Mouse (Mus musculus): ENCODE results near the gene Atp5d. TPM values are rescaled to one million over a fixed set of nuclear protein-coding genes. Genes with fewer than 3 reads are reported as not detected.

Gene Atp5d
- polyA plus RNA-seq, 1 experiment from 2014 or later, result 1,132 TPM

DNA sequence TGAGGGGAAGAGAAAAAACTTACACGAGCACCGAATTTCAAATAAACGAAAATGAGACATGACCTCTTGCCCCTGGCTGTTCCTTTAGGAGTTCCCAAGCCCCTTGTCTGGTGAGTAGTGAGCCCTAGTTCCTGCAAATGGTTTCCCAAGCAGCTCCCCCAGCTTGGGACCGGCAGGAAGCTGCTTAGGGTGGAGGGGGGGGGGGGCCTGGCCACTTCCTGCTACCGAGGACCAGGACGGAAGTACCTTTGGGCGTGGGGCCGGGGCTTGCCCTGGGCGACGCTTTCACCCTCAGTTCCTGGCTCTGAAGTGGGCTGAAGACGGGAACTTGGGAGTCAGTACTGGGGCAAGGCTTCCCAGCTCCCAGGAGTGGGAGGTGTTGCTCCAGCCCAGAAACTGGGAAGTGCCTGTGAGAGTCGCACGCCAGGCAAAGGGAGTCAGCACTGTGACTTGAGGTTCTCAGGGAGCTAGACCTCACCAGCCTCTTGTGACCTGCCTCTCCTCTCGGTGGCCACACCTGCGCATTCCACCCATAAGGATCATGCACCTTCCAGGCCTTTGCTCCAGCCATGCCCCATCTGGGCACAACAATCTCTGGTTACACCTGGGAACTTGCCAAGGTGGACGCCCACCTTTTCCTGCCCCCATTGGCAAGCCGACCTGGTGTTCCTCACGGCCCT, 20.0 kb downstream of the Atp5d start:
- Histone ChIP-seq H3K4me3 (ENCODE audit: low read length) (no peak overlapping the region; the same call in 1 of the 2 replicates), H3K27ac (ENCODE audit: low read length) (peak overlapping the region; percentile 98), H3K9ac (ENCODE audit: low read length) (peak overlapping the region; percentile 49), H3K9me3 (replicated peaks; ENCODE audit: control insufficient read depth, low read length) (no peaks in the 10 kb centered on the region), H3K4me2 (ENCODE audit: low read depth, low read length) (peak overlapping the region; percentile 74), H3K4me1 (ENCODE audit: control insufficient read depth, insufficient read depth, low read length) (peaks cover 79% of the 10 kb centered on the region), H3K27me3 (ENCODE audit: control insufficient read depth, insufficient read depth, low read length) (no peaks in the 10 kb centered on the region), H3K36me3 (ENCODE audit: control insufficient read depth, insufficient read depth) (peaks cover 39% of the 10 kb centered on the region)
- WGBS, result 11% methylated on average over 18 of the region's 18 CpGs
- no peak; the same call in 1 of the 2 replicates for ATAC-seq (replicated peaks; ENCODE audit: extremely low read depth, insufficient read depth, low FRiP score)

DNA sequence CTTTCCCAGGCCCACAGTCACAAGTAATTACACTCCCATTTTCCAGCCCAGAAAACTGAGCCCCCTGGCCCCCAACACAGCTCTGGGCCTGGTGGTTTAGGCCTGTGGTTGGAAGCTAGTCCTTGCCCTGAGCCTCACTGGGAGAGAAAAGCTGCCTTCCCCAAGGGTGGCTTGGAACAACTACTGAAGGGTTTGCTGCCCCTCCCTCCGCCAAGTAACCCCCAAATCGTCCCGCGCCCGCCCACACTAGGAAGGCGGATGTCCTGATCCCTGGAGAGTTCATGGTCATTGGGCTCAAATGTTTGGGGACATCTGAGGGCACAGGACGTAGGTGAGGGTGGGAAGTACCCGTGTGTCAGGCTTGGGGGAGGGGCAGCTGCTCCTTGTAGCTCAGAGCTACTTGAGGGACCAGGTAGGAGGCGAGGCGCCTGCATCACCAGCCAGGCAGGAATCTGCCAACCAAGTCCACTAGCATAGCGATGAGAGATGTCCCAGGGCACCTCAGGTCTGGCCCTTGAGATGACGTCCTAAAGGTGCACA, 20.7 kb downstream of the Atp5d start:
- no peaks in the 10 kb centered on the region for H3K27me3 ChIP-seq (ENCODE audit: control insufficient read depth, insufficient read depth, low read length)
- WGBS, result 7% methylated on average over 12 of the region's 12 CpGs
- peak overlapping the region; percentile 74 for H3K4me2 ChIP-seq (ENCODE audit: low read depth, low read length)
- H3K9me3 ChIP-seq (replicated peaks; ENCODE audit: control insufficient read depth, low read length), result no peaks in the 10 kb centered on the region
- peaks cover 80% of the 10 kb centered on the region for H3K4me1 ChIP-seq (ENCODE audit: control insufficient read depth, insufficient read depth, low read length)
- H3K27ac ChIP-seq (ENCODE audit: low read length), result peak overlapping the region; percentile 98
- peaks cover 33% of the 10 kb centered on the region for H3K36me3 ChIP-seq (ENCODE audit: control insufficient read depth, insufficient read depth)
- ATAC-seq (replicated peaks; ENCODE audit: extremely low read depth, insufficient read depth, low FRiP score), result peak; percentile 0; the same call in 1 of the 2 replicates
- peak overlapping the region; percentile 51 for H3K4me3 ChIP-seq (ENCODE audit: low read length)
- H3K9ac ChIP-seq (ENCODE audit: low read length), result peak overlapping the region; percentile 49

DNA sequence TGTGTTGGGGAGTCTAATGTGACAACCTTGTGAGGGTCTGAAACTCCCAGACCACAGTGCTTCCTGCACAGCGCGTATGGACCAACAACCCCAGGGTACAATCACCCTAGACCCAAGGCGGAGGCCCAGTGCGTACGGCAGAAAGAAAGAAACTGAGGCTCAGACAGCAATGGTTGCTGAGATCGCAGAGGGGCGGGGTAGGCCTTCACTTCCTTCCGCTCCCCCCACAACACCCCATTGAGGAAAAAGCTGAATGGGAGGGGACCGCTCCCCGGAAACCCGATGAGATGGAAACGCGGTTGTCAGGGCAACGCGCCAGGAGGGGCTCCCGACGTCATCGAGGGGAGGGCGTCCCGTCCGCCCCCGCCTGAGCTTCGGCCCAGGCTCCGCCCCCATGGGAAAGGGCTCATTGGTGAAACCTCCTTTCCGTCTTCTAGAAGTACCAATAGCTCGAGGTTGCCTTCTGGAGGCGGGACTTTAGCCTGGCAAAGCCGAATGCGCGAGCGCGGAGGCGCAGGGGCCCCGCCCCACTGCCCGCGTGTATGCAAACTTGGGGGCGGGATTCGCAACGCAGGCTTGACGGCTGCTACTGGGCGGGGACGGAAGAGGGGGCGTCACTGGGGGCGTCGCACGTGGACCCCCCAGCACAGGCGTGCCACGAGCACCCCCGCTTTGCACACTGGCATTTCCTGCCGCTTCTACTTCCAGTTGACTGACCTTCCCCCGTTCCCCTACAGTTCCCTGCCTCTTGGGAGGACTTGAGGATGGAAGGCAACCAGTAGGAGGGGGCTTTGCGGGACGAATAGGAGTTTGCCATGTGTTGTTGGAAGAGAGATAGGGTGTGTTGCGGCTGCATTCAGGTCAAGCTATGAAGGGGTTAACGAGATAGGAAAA, 21.4 kb downstream of the Atp5d start:
- Histone ChIP-seq H3K9me3 (replicated peaks; ENCODE audit: control insufficient read depth, low read length) (no peaks in the 10 kb centered on the region), H3K4me1 (ENCODE audit: control insufficient read depth, insufficient read depth, low read length) (peaks cover 79% of the 10 kb centered on the region), H3K36me3 (ENCODE audit: control insufficient read depth, insufficient read depth) (peaks cover 26% of the 10 kb centered on the region), H3K27ac (ENCODE audit: low read length) (peak overlapping the region; percentile 98), H3K4me3 (ENCODE audit: low read length) (peak overlapping the region; percentile 51), H3K9ac (ENCODE audit: low read length) (peak overlapping the region; percentile 75), H3K4me2 (ENCODE audit: low read depth, low read length) (peak overlapping the region; percentile 74), H3K27me3 (ENCODE audit: control insufficient read depth, insufficient read depth, low read length) (no peaks in the 10 kb centered on the region)
- WGBS, result under 1% methylated on average over 55 of the region's 55 CpGs
- peak; percentile 79 for ATAC-seq (replicated peaks; ENCODE audit: extremely low read depth, insufficient read depth, low FRiP score)

DNA sequence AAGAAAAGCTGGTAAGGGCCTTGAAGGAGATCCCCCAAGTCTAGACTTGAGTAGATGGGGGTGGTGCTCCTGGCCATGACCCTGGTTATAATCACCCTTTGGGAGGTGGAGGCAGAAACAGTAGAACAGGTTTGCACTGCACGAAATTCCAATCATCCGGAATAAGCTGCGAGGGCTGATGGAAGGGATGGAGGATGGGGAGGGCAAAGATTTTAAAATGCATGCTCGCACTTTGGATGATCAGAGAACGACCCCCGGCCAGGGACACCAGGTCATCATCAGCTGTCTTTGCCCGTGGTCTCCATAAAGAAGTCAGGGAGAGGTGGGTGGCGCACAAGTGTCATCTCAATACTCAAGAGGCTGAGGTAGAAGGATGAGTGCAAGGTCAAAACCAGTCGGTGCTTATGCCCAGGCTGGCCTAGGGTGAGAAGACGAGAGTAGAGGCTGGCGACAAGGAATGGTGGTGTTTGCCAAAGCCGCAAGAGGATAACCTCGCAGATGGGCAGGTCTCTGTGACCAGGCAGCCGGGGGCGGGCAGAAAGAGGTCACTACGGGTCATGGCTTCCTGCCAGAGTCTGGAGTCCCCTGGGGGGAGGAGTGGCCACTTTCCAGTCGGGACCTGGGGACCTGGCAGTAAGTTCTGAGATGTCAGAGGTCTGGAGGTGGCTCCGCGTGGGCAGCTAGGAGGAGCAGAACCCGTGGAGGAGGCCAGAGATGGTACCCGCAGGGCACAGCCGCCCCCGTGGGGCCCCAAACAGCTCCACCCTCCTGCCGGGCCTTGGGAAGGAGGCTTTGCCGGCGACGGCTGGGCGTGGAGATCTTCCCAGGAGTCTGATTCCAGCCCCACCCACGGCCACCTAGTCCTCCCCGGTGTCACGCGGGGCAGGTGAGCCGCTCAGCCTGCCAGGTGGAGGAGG, 22.3 kb downstream of the Atp5d start:
- H3K9ac ChIP-seq (ENCODE audit: low read length), result peak overlapping the region; percentile 75
- peaks cover 17% of the 10 kb centered on the region for H3K36me3 ChIP-seq (ENCODE audit: control insufficient read depth, insufficient read depth)
- H3K4me3 ChIP-seq (ENCODE audit: low read length), result peak overlapping the region; percentile 51
- H3K4me2 ChIP-seq (ENCODE audit: low read depth, low read length), result peak overlapping the region; percentile 74
- H3K9me3 ChIP-seq (replicated peaks; ENCODE audit: control insufficient read depth, low read length), result no peaks in the 10 kb centered on the region
- ATAC-seq (replicated peaks; ENCODE audit: extremely low read depth, insufficient read depth, low FRiP score), result no peak
- H3K27me3 ChIP-seq (ENCODE audit: control insufficient read depth, insufficient read depth, low read length), result no peaks in the 10 kb centered on the region
- peaks cover 77% of the 10 kb centered on the region for H3K4me1 ChIP-seq (ENCODE audit: control insufficient read depth, insufficient read depth, low read length)
- 1% methylated on average over 33 of the region's 33 CpGs for WGBS
- peak overlapping the region; percentile 98 for H3K27ac ChIP-seq (ENCODE audit: low read length)

DNA sequence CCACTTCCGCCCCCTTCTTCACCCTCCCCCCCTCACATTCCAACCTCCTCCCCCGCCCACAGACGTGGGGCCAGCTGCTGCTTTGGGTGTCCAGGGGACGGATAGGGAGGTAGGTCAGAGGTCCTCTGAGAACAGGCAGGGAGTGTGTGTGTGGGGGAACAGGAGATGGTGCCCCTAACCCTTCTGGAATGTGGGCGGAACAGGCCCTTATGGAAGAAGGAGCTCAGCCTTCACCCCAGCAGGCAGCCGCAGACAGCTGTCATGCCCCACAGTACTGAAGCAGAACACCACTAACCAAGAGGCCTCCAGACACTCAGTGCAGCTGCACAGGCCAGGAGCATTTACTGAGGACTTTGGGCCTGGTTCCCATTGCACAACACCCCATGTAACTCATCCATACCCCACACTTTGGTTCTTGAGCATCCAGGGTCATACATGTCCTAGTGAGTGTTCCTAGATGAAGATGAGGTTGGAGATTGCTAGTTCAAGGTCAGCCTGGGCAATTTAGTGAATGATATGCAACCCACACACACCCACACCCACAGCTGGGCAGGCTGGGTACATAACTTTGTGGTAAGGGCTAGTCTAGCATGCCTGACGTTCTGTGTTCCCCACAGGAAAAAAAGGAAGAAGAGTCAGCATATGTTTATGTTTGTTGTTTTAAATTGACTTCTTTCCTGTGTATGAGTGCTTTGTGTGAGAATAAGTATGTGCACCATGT, 23.2 kb downstream of the Atp5d start:
- peak overlapping the region; percentile 75 for H3K9ac ChIP-seq (ENCODE audit: low read length)
- 10% methylated on average over 4 of the region's 7 CpGs for WGBS
- peaks cover 9% of the 10 kb centered on the region for H3K36me3 ChIP-seq (ENCODE audit: control insufficient read depth, insufficient read depth)
- H3K4me3 ChIP-seq (ENCODE audit: low read length), result peak overlapping the region; percentile 51
- peaks cover 78% of the 10 kb centered on the region for H3K4me1 ChIP-seq (ENCODE audit: control insufficient read depth, insufficient read depth, low read length)
- H3K9me3 ChIP-seq (replicated peaks; ENCODE audit: control insufficient read depth, low read length), result no peaks in the 10 kb centered on the region
- 0 out of 2 replicates have a peak, but pooled peaks have one; percentile 1 for ATAC-seq (replicated peaks; ENCODE audit: extremely low read depth, insufficient read depth, low FRiP score)
- no peaks in the 10 kb centered on the region for H3K27me3 ChIP-seq (ENCODE audit: control insufficient read depth, insufficient read depth, low read length)
- peak overlapping the region; percentile 74 for H3K4me2 ChIP-seq (ENCODE audit: low read depth, low read length)
- H3K27ac ChIP-seq (ENCODE audit: low read length), result peak overlapping the region; percentile 98

DNA sequence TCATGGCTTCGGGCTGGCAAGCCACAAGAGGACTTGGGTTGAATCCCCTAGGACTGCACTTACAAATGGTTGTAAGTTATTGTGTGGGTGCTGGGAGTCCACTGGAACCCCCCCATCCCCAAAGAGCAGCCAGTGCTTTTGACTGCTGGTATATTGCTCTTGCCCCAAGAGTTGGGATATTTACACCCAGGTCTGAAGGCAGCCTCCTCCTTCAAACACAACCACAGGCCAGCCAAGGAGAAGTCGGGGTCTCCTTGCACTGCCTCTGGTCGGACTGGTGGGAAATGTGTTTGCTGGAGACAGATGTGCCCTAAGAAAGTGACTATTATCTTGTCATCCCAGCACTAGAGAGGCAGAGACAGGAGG, 23.8 kb downstream of the Atp5d start:
- Histone ChIP-seq H3K9me3 (replicated peaks; ENCODE audit: control insufficient read depth, low read length) (no peaks in the 10 kb centered on the region), H3K4me2 (ENCODE audit: low read depth, low read length) (no peak overlapping the region), H3K27ac (ENCODE audit: low read length) (peak overlapping the region; percentile 98), H3K4me1 (ENCODE audit: control insufficient read depth, insufficient read depth, low read length) (peaks cover 75% of the 10 kb centered on the region), H3K36me3 (ENCODE audit: control insufficient read depth, insufficient read depth) (peaks cover 4% of the 10 kb centered on the region), H3K4me3 (ENCODE audit: low read length) (no peak overlapping the region), H3K9ac (ENCODE audit: low read length) (no peak overlapping the region), H3K27me3 (ENCODE audit: control insufficient read depth, insufficient read depth, low read length) (no peaks in the 10 kb centered on the region)
- 79% methylated on average over 3 of the region's 3 CpGs for WGBS
- no peak for ATAC-seq (replicated peaks; ENCODE audit: extremely low read depth, insufficient read depth, low FRiP score)

DNA sequence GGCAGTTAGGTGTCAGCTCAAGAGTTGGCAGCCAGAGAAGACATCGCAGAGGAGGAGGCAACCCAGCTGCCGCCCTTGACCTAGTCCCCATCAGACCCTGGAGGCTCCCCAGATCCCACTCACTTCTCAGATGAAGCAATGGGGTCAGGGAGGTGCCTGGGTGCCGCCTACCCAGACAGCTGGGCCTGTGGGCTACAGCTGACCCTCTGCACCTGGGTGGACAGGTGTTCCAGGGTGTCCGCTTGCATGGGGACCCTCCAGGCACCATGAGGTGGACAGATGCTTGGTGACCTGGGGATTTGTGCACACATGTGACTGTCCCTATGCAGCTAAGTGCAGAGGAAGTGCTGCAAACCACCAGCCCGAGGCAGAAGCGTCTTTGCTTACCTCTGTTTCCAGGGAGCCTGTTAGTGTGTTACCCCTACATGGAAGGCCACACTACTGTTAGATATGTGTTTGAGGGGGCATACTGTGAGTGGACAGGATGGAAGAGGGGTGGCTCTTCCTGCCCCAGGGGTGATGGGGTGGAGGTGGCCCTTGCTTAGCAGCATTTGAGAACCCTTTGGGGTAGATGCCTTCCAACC, 24.4 kb downstream of the Atp5d start:
- H3K4me3 ChIP-seq (ENCODE audit: low read length), result no peak overlapping the region
- 73% methylated on average over 6 of the region's 6 CpGs for WGBS

DNA sequence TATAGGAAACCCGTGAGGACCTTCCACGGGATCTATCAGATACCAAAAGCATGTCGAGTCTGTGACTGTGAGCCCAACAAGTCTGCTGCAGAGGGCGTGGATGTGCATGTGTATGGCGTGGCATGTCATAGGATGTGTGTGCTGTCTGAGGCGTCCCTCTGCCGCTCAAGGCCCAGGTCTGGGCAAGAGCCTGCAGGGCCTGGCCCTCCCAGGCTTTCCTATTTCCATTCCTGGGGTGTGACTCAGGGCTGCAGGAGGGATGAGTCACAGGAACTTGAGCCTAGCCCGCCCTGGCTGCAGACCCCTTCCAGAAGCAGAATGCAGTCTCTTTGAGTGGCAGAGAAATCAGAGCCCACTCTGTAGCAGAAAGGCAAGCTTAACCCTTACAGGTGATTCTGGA, 25.3 kb downstream of the Atp5d start:
- H3K4me3 ChIP-seq (ENCODE audit: low read length), result no peak overlapping the region
- H3K36me3 ChIP-seq (ENCODE audit: control insufficient read depth, insufficient read depth), result no peaks in the 10 kb centered on the region
- H3K4me1 ChIP-seq (ENCODE audit: control insufficient read depth, insufficient read depth, low read length), result peaks cover 64% of the 10 kb centered on the region
- no peak overlapping the region for H3K9ac ChIP-seq (ENCODE audit: low read length)
- no peaks in the 10 kb centered on the region for H3K27me3 ChIP-seq (ENCODE audit: control insufficient read depth, insufficient read depth, low read length)
- H3K9me3 ChIP-seq (replicated peaks; ENCODE audit: control insufficient read depth, low read length), result no peaks in the 10 kb centered on the region
- WGBS, result 44% methylated on average over 8 of the region's 8 CpGs
- H3K4me2 ChIP-seq (ENCODE audit: low read depth, low read length), result no peak overlapping the region
- no peak for ATAC-seq (replicated peaks; ENCODE audit: extremely low read depth, insufficient read depth, low FRiP score)
- peak overlapping the region; percentile 2; the same call in 1 of the 2 replicates for H3K27ac ChIP-seq (ENCODE audit: low read length)

More for the DNA sequence above, 24.4 kb downstream of the Atp5d start:
- Histone ChIP-seq H3K9ac (ENCODE audit: low read length) (no peak overlapping the region), H3K9me3 (replicated peaks; ENCODE audit: control insufficient read depth, low read length) (no peaks in the 10 kb centered on the region), H3K4me2 (ENCODE audit: low read depth, low read length) (no peak overlapping the region), H3K27me3 (ENCODE audit: control insufficient read depth, insufficient read depth, low read length) (no peaks in the 10 kb centered on the region), H3K36me3 (ENCODE audit: control insufficient read depth, insufficient read depth) (no peaks in the 10 kb centered on the region), H3K4me1 (ENCODE audit: control insufficient read depth, insufficient read depth, low read length) (peaks cover 71% of the 10 kb centered on the region), H3K27ac (ENCODE audit: low read length) (peak overlapping the region; percentile 14; the same call in 1 of the 2 replicates)
- no peak for ATAC-seq (replicated peaks; ENCODE audit: extremely low read depth, insufficient read depth, low FRiP score)

Measured in heart, embryonic 16.5 days (tissue).